Mouse (Mus musculus) heart, embryonic 14.5 days (tissue): ENCODE measurements around the gene Arid3b. TPM values are rescaled to one million over a fixed set of nuclear protein-coding genes. Genes with fewer than 3 reads are reported as not detected.
A peak's percentile ranks its signal among the peaks of the same experiment; 100 is the strongest.

Experiments used
- ATAC-seq: fragments of 200-750 bp; cut with Nextera tagmentation; 2 replicates; pipeline ENCODE4 v1.8.0; 2017; ENCODE audit warnings: low read depth, moderate TSS enrichment; ENCODE audit not compliant: insufficient number of reproducible peaks, insufficient read depth, low FRiP score
- H3K27ac ChIP-seq, 2 experiments: fragments of 200-500 bp in 1 of 2; fragments of 300-500 bp in 1 of 2; sonication (generic) in 1 of 2; replicated peaks in 1 of 2; 2 replicates each; pipeline ENCODE4 v1.5.1; 2012 to 2014; ENCODE audit warnings: low read depth in 2 of 2, low read length in 2 of 2, control low read depth in 1 of 2, mild to moderate bottlenecking in 1 of 2, mixed read lengths in 1 of 2; ENCODE audit not compliant: control insufficient read depth in 1 of 2, insufficient read depth in 1 of 2
- H3K27me3 ChIP-seq: fragments of 300-500 bp; sonication (generic); 2 replicates; pipeline ENCODE4 v1.6.1; 2014; ENCODE audit warnings: mild to moderate bottlenecking, low read length, control low read depth; ENCODE audit not compliant: control insufficient read depth, insufficient read depth
- H3K36me3 ChIP-seq: fragments of 300-500 bp; sonication (generic); 2 replicates; pipeline ENCODE4 v1.6.1; 2014; ENCODE audit warnings: mild to moderate bottlenecking, control low read depth, low read length, mixed read lengths; ENCODE audit not compliant: control insufficient read depth, insufficient read depth
- H3K4me1 ChIP-seq, 2 experiments: fragments of 200-500 bp in 1 of 2; fragments of 300-500 bp in 1 of 2; sonication (generic) in 1 of 2; 2 replicates each; pipeline ENCODE4 v1.6.1; 2012 to 2014; ENCODE audit warnings: low read length in 2 of 2, control low read depth in 1 of 2, mixed read lengths in 1 of 2; ENCODE audit not compliant: control insufficient read depth in 2 of 2, insufficient read depth in 2 of 2
- H3K4me2 ChIP-seq: fragments of 300-500 bp; sonication (generic); 2 replicates; pipeline ENCODE4 v1.6.1; 2014; ENCODE audit warnings: mild to moderate bottlenecking, low read length
- H3K4me3 ChIP-seq, 2 experiments: fragments of 200-500 bp in 1 of 2; fragments of 300-500 bp in 1 of 2; sonication (generic) in 1 of 2; 2 replicates each; pipeline ENCODE4 v1.5.1; 2012 to 2014; ENCODE audit warnings: low read length in 2 of 2, mild to moderate bottlenecking in 2 of 2, control low read depth in 1 of 2, low read depth in 1 of 2, moderate library complexity in 1 of 2; ENCODE audit not compliant: control insufficient read depth in 1 of 2, insufficient read depth in 1 of 2
- H3K9ac ChIP-seq: fragments of 300-500 bp; sonication (generic); 2 replicates; pipeline ENCODE4 v1.6.1; 2014; ENCODE audit warnings: mild to moderate bottlenecking, low read length
- H3K9me3 ChIP-seq: fragments of 300-500 bp; sonication (generic); 2 replicates; pipeline ENCODE4 v1.6.1; 2016; ENCODE audit warnings: low read length, control low read depth; ENCODE audit not compliant: control insufficient read depth
- WGBS: fragments of 180-500 bp; shearing (Covaris S2); extraction: QIAGEN DNeasy Blood & Tissue Kit; methylation state at CpG from one replicate; pipeline ENCODE4 v1.1.7; 2014; 5-methylcytosine and 5-hydroxymethylcytosine counted together
- polyA plus RNA-seq: library from polyadenylated mRNA; unstranded; fragments of >200 nt; fragmentation: Nextera tagmentation; extraction: Ambion mirVana; gene quantifications from 2 replicates; pipeline ENCODE4 v1.2.1, GENCODE M21; 2014

Arid3b gene
- polyA plus RNA-seq, 1 experiment from 2014 or later = 8.1 TPM

DNA sequence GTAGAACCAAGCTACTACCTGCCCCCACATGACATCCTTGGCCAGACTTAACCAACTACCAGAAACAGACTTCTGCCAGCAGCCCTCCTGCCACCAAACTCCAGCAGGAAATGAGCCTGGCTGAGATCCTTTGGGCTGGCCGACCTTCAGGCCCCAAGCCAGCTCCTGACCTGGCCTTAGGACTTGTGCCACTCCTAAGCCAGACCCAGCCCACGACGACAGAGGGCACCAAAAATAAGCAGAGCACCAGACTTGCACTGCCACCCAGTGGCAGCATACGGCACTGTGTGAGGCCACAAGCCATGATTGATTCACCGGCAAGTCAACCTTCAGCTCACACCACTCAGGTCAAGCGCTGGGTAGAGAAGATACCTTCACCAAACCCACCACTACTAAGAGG is 77.3 kb downstream of the Arid3b start:
- H3K9me3 ChIP-seq = no peaks in the 10 kb centered on the region
- peaks cover 73% of the 10 kb centered on the region for H3K36me3 ChIP-seq
- no peaks in the 10 kb centered on the region for H3K27me3 ChIP-seq
- H3K9ac ChIP-seq = 0 out of 2 replicates have a peak overlapping the region, but pooled peaks have one; percentile 11
- 22% methylated on average over 6 of the region's 6 CpGs for WGBS
- ATAC-seq = peak; percentile 22; the same call in 1 of the 2 replicates
- H3K4me1 ChIP-seq = peaks cover 13 to 42% of the 10 kb centered on the region in 2 experiments
- H3K27ac ChIP-seq = no peak overlapping the region
- no peak overlapping the region; the same call in 1 of the 2 replicates for H3K4me2 ChIP-seq
- no peak overlapping the region for H3K4me3 ChIP-seq

GRCm38 (mm10) chr9:57758528-57758927 is 78.1 kb downstream of the Arid3b start:
- Histone ChIP-seq H3K9me3 (no peaks in the 10 kb centered on the region), H3K4me2 (no peak overlapping the region), H3K36me3 (peaks cover 81% of the 10 kb centered on the region), H3K9ac (no peak overlapping the region), H3K4me3 (no peak overlapping the region), H3K27me3 (no peaks in the 10 kb centered on the region), H3K4me1 (peaks cover 10 to 38% of the 10 kb centered on the region in 2 experiments), H3K27ac (no peak overlapping the region)
- no peak for ATAC-seq
- 86% methylated on average over 22 of the region's 22 CpGs for WGBS

DNA sequence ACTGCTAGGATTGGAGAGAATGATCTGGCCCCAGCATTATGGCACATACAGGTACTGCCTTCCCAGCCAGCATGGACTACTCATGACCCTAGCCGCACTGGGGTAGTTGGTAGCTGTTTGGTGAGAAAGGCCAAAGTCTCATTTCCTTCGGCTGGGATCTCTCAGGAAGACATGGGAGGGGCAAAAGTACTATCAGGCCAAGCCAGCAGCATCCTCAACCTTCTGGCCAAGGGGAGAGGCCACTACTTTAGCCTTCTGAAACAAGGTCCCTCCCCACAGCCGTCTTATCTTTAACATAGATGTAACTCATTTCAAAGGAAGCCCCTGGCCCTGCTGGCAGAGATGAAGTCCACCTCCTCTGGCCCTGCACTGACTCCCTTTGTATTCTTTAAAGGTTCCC is 79.0 kb downstream of the Arid3b start:
- H3K27ac ChIP-seq = no peak overlapping the region
- no peak overlapping the region for H3K4me3 ChIP-seq
- ATAC-seq = no peak
- H3K4me2 ChIP-seq = no peak overlapping the region
- 69% methylated on average over 3 of the region's 3 CpGs for WGBS
- H3K9ac ChIP-seq = no peak overlapping the region
- H3K9me3 ChIP-seq = no peaks in the 10 kb centered on the region
- no peaks in the 10 kb centered on the region for H3K27me3 ChIP-seq
- peaks cover 4 to 29% of the 10 kb centered on the region in 2 experiments for H3K4me1 ChIP-seq
- peaks cover 90% of the 10 kb centered on the region for H3K36me3 ChIP-seq

- Histone ChIP-seq H3K9me3 (no peaks in the 10 kb centered on the region), H3K9ac (no peak overlapping the region), H3K36me3 (peaks cover 100% of the 10 kb centered on the region), H3K27ac (no peak overlapping the region), H3K4me3 (no peak overlapping the region), H3K27me3 (no peaks in the 10 kb centered on the region), H3K4me1 (no peaks in the 10 kb centered on the region), H3K4me2 (no peak overlapping the region)
- no peak for ATAC-seq
- WGBS = 80% methylated on average over 7 of the region's 7 CpGs
Observed at GRCm38 (mm10) chr9:57750901-57751300, 85.7 kb downstream of the Arid3b start.

DNA sequence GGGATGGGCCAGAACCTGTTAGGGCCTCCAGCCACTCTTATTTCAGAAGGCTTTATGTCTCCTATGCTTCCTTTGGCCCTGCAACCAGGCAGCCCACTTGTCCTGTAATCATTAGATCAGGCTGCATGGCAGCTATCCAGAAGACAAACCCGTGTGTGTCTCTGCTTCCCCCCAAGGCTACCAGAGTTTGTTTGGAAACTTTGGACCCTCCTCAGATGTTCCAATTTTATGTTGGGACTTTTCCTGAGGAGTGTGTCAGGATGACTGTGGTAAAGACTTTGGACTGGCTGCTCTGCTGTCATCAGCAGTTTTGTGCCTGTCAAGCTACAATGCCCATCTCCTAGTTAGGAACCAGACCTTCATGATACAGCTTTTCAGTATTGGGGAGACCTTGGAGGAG is 87.8 kb downstream of the Arid3b start:
- Histone ChIP-seq H3K4me2 (no peak overlapping the region), H3K36me3 (peaks cover 93% of the 10 kb centered on the region), H3K27ac (no peak overlapping the region), H3K27me3 (no peaks in the 10 kb centered on the region), H3K4me1 (no peaks in the 10 kb centered on the region), H3K4me3 (no peak overlapping the region), H3K9me3 (no peaks in the 10 kb centered on the region), H3K9ac (no peak overlapping the region)
- WGBS = 39% methylated on average over 1 of the region's 1 CpGs
- no peak for ATAC-seq

DNA sequence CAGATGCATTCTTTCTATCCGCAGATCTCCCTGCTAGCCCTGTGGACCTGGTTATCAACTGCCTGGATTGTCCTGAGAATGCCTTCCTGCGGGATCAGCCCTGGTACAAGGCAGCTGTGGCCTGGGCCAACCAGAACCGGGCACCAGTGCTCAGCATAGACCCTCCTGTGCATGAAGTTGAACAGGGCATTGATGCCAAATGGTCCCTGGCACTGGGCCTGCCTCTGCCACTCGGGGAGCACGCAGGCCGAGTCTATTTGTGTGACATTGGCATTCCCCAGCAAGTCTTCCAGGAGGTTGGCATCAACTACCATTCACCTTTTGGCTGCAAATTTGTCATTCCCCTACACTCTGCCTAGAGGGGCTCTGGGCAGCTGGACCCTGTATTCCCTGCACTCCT is 88.5 kb downstream of the Arid3b start:
- no peak overlapping the region for H3K27ac ChIP-seq
- no peak for ATAC-seq
- WGBS = 79% methylated on average over 6 of the region's 6 CpGs

GRCm38 (mm10) chr9:57747067-57747466 is 89.5 kb downstream of the Arid3b start:
- Histone ChIP-seq H3K4me2 (no peak overlapping the region), H3K9me3 (no peaks in the 10 kb centered on the region), H3K9ac (no peak overlapping the region), H3K36me3 (peaks cover 90% of the 10 kb centered on the region), H3K27ac (no peak overlapping the region), H3K4me1 (no peaks in the 10 kb centered on the region), H3K4me3 (no peak overlapping the region), H3K27me3 (no peaks in the 10 kb centered on the region)
- WGBS = 64% methylated on average over 1 of the region's 1 CpGs
- no peak for ATAC-seq

More for the DNA sequence above, 88.5 kb downstream of the Arid3b start:
- Histone ChIP-seq H3K9me3 (no peaks in the 10 kb centered on the region), H3K4me1 (no peaks in the 10 kb centered on the region), H3K4me2 (no peak overlapping the region), H3K36me3 (peaks cover 91% of the 10 kb centered on the region), H3K27me3 (no peaks in the 10 kb centered on the region), H3K9ac (no peak overlapping the region), H3K4me3 (no peak overlapping the region)

DNA sequence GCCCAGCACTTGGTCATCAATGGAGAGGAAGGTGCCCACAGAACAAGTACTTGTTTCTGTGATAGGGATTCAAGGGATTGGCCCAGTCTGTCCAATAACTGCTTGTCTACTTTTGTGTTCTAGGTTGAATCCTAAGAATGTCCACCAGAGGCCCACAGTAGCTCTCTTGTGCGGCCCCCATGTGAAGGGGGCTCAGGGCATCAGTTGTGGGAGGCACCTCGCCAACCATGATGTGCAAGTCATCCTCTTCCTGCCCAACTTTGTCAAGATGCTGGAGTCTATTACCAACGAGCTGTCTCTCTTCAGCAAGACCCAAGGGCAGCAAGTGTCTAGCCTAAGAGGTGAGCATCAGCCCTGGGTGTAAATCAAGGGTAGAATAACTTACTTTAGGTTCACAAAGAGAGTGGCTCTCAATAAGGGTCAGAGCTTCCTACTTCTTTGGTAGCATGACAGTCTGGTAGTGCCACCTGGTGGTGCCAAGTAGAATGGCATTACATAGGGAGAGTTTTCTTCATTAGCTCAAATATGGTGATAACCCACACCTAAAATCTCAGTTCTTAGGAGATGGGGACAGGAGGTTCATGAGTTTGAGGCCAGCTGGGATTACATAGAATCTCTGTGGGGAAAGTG is 92.0 kb downstream of the Arid3b start:
- Histone ChIP-seq H3K9me3 (no peaks in the 10 kb centered on the region), H3K27ac (no peak overlapping the region), H3K4me1 (no peaks in the 10 kb centered on the region), H3K4me3 (no peak overlapping the region), H3K4me2 (no peak overlapping the region), H3K27me3 (no peaks in the 10 kb centered on the region), H3K36me3 (peaks cover 89% of the 10 kb centered on the region), H3K9ac (no peak overlapping the region)
- 69% methylated on average over 3 of the region's 3 CpGs for WGBS
- no peak for ATAC-seq
